Mouse (Mus musculus) large intestine, adult 2 months (tissue): ENCODE results near the gene Gm2897. TPM values are rescaled to one million over a fixed set of nuclear protein-coding genes. Genes with fewer than 3 reads are reported as not detected.
"Not testable (repeated sequence)": the region's sequence is repeated elsewhere in the genome, so short reads cannot be mapped to it uniquely, and the experiment has no call there.

Experiments used
- DNase-seq: peaks from one replicate; pipeline ENCODE4 v3.0.0-alpha.2; 2012; ENCODE audit warnings: low read depth, low spot score
- WGBS: fragments of 180-500 bp; shearing (Covaris S2); methylation state at CpG from one replicate; pipeline ENCODE4 v1.1.7; 2018; 5-methylcytosine and 5-hydroxymethylcytosine counted together
- polyA plus RNA-seq: library from polyadenylated mRNA; depleted of rRNA; stranded (reverse); fragments of >200 nt; gene quantifications from 2 replicates; pipeline ENCODE4 v1.2.3, GENCODE M21; 2012; rRNA removed

Gm2897 gene
- 0.12 TPM in 1 of 2 replicates, not detected in the other for polyA plus RNA-seq

- WGBS = 3% methylated on average over 33 of the region's 40 CpGs
- not testable (repeated sequence) for DNase-seq
Observed at GRCm38 (mm10) chr14:3048727-3049512, at the start of gene Gm2897. Gene Gm2897, plus strand, starts transcription at chr14:3049285.

- not testable (repeated sequence) for DNase-seq
Observed at GRCm38 (mm10) chr14:3029702-3030101, 19.4 kb upstream of the Gm2897 start, which contains the start of gene Gm2888. Gene Gm2888, plus strand, starts transcription at chr14:3030002.

GRCm38 (mm10) chr14:3049513-3049800 lies 372 bp downstream of the Gm2897 start:
- not testable (repeated sequence) for DNase-seq
- WGBS = 3% methylated on average over 20 of the region's 20 CpGs

More at GRCm38 (mm10) chr14:3029702-3030101, 19.4 kb upstream of the Gm2897 start, which contains the start of gene Gm2888:
- WGBS = 76% methylated on average over 3 of the region's 3 CpGs

GRCm38 (mm10) chr14:3050087-3050486 lies 1.0 kb downstream of the Gm2897 start:
- not testable (repeated sequence) for DNase-seq
- 2% methylated on average over 5 of the region's 8 CpGs for WGBS

- 93% methylated on average over 20 of the region's 25 CpGs for WGBS
- not testable (repeated sequence) for DNase-seq
Observed at GRCm38 (mm10) chr14:3116051-3116450, 67.0 kb downstream of the Gm2897 start.

Other genes with a start within 250 kb of the Gm2897 start
- not detected in 2 replicates for gene Gm2888, start 19.3 kb upstream of the Gm2897 start, polyA plus RNA-seq
- gene Gm10340, start 84.7 kb downstream of the Gm2897 start, polyA plus RNA-seq = 0.29 TPM in 1 of 2 replicates, not detected in the other
- gene Gm5795, start 139.0 kb downstream of the Gm2897 start, polyA plus RNA-seq = not detected in 2 replicates
- gene D830030K20Rik, start 159.2 kb downstream of the Gm2897 start, polyA plus RNA-seq = not detected in 2 replicates